In the genomic region with DNA sequence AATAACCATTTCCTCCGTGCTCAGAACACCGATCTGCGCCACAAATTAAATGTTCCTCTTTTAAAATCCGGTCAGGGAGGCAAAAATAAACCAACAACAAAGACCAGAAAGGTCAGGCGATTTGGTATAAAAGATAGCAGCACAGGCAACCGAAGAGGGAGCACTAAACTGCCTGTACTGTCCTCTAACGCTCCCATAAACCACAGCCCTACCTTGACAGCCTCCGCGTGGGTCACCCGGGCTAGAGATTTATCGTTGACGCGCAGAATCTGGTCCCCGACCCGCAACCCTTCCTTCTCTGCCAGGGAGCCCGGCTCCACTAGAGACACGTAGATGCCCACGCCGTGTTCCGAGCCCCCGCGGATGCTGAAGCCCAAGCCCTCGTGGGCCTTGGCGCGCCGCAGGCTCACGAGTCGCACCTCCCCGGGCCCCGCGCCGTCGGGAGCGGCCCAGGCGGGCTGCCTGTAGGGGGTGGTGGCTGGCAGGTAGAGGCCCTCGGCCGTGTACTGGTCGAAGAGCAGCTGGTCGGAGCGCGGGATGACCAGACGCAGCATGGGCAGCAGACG, we compare ENCODE assay signal across 8 mouse cellular contexts. TPM values are rescaled to one million over a fixed set of nuclear protein-coding genes. Genes with fewer than 3 reads are reported as not detected.
DNase-seq lines count a peak whose midpoint lies in the region; ATAC-seq and TF ChIP-seq lines count a peak whose summit lies in the region.

No protein-coding gene starts in this region.

- peaks cover 3% of the 10 kb centered on the region; the same call in 1 of the 2 replicates for H3K36me3 ChIP-seq in hindbrain, embryonic 10.5 days
- H3K36me3 ChIP-seq in midbrain, embryonic 13.5 days: no peaks in the 10 kb centered on the region

- TF ChIP-seq CTCF in layer of hippocampus, adult 2 months (conservative IDR thresholded peaks at IDR 0.05): peak; percentile 21; the same call in 1 of the 2 replicates
- no peak for TF ChIP-seq CTCF in bone marrow, adult 2 months (IDR thresholded peaks at IDR 0.05; ENCODE audit: control insufficient read depth, insufficient read depth, low read length)

- no peaks in the 10 kb centered on the region for H3K4me1 ChIP-seq in bone marrow, adult 2 months (ENCODE audit: control insufficient read depth, insufficient read depth, low read length)
- peaks cover 65% of the 10 kb centered on the region for H3K4me1 ChIP-seq in hindbrain, embryonic 10.5 days (replicated peaks)
- peaks cover 70% of the 10 kb centered on the region for H3K4me1 ChIP-seq in midbrain, embryonic 13.5 days (replicated peaks)

- ATAC-seq in midbrain, embryonic 13.5 days: peak; percentile 47

- H3K27me3 ChIP-seq in hindbrain, embryonic 10.5 days (ENCODE audit: insufficient read depth, poor library complexity, severe bottlenecking): peaks cover 28% of the 10 kb centered on the region
- H3K27me3 ChIP-seq in midbrain, embryonic 13.5 days: 0 out of 2 replicates have a peak, but pooled peaks cover 2% of the 10 kb centered on the region

- H3K4me3 ChIP-seq in layer of hippocampus, adult 2 months: peak overlapping the region; percentile 59
- peak overlapping the region; percentile 35 for H3K4me3 ChIP-seq in bone marrow, adult 2 months (replicated peaks; ENCODE audit: control insufficient read depth, low read depth, low read length)
- H3K4me3 ChIP-seq in hindbrain, embryonic 10.5 days: peak overlapping the region; percentile 76
- peak overlapping the region; percentile 58 for H3K4me3 ChIP-seq in midbrain, embryonic 13.5 days (replicated peaks)

- under 1% methylated on average over 43 of the region's 43 CpGs for WGBS in bone marrow, adult 2 months
- 4% methylated on average over 43 of the region's 43 CpGs for WGBS in hindbrain, embryonic 10.5 days
- WGBS in midbrain, embryonic 13.5 days: 2% methylated on average over 43 of the region's 43 CpGs

- no peaks in the 10 kb centered on the region for H3K9me3 ChIP-seq in hindbrain, embryonic 10.5 days
- H3K9me3 ChIP-seq in midbrain, embryonic 13.5 days: no peaks in the 10 kb centered on the region

- peak overlapping the region; percentile 89 for H3K4me2 ChIP-seq in midbrain, embryonic 13.5 days (replicated peaks)

- DNase-seq in layer of hippocampus, adult 2 months (ENCODE audit: low spot score in 2 of 2): no peak
- no peak for DNase-seq in layer of hippocampus, adult 11-12 months (ENCODE audit: low spot score)
- no peak for DNase-seq in hindbrain, embryonic 10.5 days (ENCODE audit: low spot score)
- DNase-seq in cerebellum, postnatal 25 days: no peak
- no peak for DNase-seq in testis, postnatal 14 days (ENCODE audit: low spot score)
- no peak for DNase-seq in thymus, postnatal 25 days

- TF ChIP-seq POLR2A in bone marrow, adult 2 months (IDR thresholded peaks at IDR 0.05; ENCODE audit: borderline replicate concordance, control insufficient read depth, low read depth, low read length): no peak

- no peak overlapping the region for H3K27ac ChIP-seq in layer of hippocampus, adult 2 months
- 0 out of 2 replicates have a peak overlapping the region, but pooled peaks have one; percentile 25 for H3K27ac ChIP-seq in bone marrow, adult 2 months (ENCODE audit: control insufficient read depth, insufficient read depth, low read depth, low read length, poor library complexity)
- peak overlapping the region; percentile 92 for H3K27ac ChIP-seq in hindbrain, embryonic 10.5 days
- no peak overlapping the region for H3K27ac ChIP-seq in midbrain, embryonic 13.5 days

- H3K9ac ChIP-seq in midbrain, embryonic 13.5 days (replicated peaks): peak overlapping the region; percentile 66

RNA-seq across cellular contexts. Expression of a gene that starts 1.3 kb away (rescaled TPM):
- 10 to 100 TPM; 17.9 to 20.7 TPM for total RNA-seq in layer of hippocampus, adult 2 months (2021)
- 1.6 and 13.0 TPM in 2 replicates for polyA plus RNA-seq in bone marrow, adult 2 months (2011; ENCODE audit: insufficient read depth, insufficient read length, low replicate concordance, missing spikeins)
- 6.6 and 6.9 TPM in 2 replicates for polyA plus RNA-seq in hindbrain, embryonic 10.5 days (2016; fragmentation: Nextera tagmentation; extraction: Ambion mirVana)
- 6.6 and 10.3 TPM in 2 replicates for polyA plus RNA-seq in midbrain, embryonic 13.5 days (2015; fragmentation: Nextera tagmentation; extraction: Ambion mirVana)

RNA-seq across cellular contexts. Expression of a gene that starts 50.1 kb away (rescaled TPM):
- total RNA-seq in layer of hippocampus, adult 2 months (2021): 100 to 1,000 TPM; 119 to 128 TPM
- polyA plus RNA-seq in bone marrow, adult 2 months (2011; ENCODE audit: insufficient read depth, insufficient read length, low replicate concordance, missing spikeins): 79.7 and 87.6 TPM in 2 replicates
- 310 and 365 TPM in 2 replicates for polyA plus RNA-seq in hindbrain, embryonic 10.5 days (2016; fragmentation: Nextera tagmentation; extraction: Ambion mirVana)
- polyA plus RNA-seq in midbrain, embryonic 13.5 days (2015; fragmentation: Nextera tagmentation; extraction: Ambion mirVana): 461 and 466 TPM in 2 replicates

Comparison
In these comparisons a context has a peak if more than half of its experiments do, and no peak if none do; other contexts are left out.
1. H3K27ac ChIP-seq: peak in bone marrow, adult 2 months (single experiment) and hindbrain, embryonic 10.5 days (single experiment); none in layer of hippocampus, adult 2 months (single experiment) and midbrain, embryonic 13.5 days (single experiment).
2. Peak in every context shown above with its lines, with median percentiles within 50 percentile points of each other: H3K4me3 ChIP-seq.